Comparison of ENCODE assay signal across 11 mouse cellular contexts in the genomic region with DNA sequence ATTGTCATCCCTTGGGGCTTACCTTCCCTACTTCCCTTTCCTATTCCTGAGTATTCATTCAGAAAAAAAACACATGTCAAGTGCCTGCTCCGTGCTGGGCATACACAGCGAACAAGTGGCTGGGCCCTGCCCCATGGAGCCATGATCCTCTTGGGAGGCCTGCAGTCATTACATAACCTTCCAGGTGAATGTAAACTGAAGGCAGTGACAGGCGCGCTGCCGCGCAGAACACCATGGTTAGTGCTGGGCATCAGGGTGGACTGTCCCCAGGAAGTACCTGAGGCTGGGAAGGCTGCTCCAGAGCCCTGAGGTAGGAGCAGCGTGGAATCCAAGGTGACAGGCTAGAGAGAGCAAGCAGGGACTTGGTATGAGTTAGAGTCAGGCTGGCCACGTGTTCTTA.
"Had no signal": no experiment of that assay in that cellular context is flagged by ENCODE, and none has a peak within 500 bp of the region (broad histone marks: within the 10 kb centered on the region; RNA-seq: fewer than 3 reads in every experiment).

No protein-coding gene starts in this region.

- DNase-seq: layer of hippocampus, adult 9-11 months; layer of hippocampus, postnatal 36 days; lung, embryonic 14.5 days; retina, postnatal 1 day; thymus, adult 2 months; thymus, postnatal 25 days had no signal

- H3K27ac ChIP-seq: limb, embryonic 13.5 days; liver, embryonic 14.5 days; midbrain, embryonic 12.5 days; neural tube, embryonic 13.5 days; stomach, embryonic 15.5 days had no signal

- H3K4me3 ChIP-seq: limb, embryonic 13.5 days; midbrain, embryonic 12.5 days; neural tube, embryonic 13.5 days; stomach, embryonic 15.5 days had no signal
